Mouse (Mus musculus): ENCODE data around the gene Tas1r3. TPM values are rescaled to one million over a fixed set of nuclear protein-coding genes. Genes with fewer than 3 reads are reported as not detected.

Tas1r3 gene
- total and polyA plus RNA-seq, 3 experiments, result 0.13 to 0.35 (median 0.16) TPM

DNA sequence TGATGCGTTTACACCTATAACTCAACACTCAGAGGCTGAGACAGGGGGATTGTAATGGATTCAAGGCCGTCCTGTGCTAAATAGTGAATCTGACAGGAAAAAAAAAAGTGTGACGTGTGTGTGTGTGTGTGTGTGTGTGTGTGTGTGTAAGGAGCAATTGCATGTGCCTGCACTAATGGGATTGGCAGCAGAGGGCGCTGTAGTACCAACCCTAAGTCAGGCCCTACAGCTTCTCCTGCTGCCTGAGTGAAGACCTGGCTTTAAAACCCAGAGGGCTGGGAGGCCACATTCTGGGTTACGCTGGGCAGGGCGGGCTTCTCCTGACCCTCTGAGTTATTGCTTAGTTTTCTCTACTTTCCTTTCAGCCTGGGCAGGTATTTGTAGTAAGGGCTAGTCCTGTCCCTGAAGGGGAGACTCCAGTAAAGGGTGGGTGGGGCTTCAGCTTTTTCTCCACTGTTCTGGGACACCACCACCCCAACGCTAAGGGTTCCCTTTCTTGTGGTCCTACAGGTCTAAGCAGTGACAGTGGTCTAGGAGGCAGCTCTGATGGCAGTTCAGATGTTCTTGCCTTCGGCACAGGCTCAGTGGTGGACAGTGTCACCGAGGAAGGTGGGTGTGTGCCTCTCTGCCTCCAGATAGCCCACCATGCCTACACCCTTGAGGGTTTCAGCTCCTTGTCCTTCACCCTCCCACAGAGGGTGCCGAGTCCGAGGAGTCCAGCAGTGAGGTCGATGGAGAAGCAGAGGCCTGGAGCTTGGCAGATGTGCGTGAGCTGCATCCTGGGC, 41.3 kb upstream of the Tas1r3 start:
- peak; percentile 4 to 19 for DNase-seq
- Histone ChIP-seq H3K79me2 (replicated peaks; ENCODE audit: control insufficient read depth, insufficient read depth, low read length) (no peaks in the 10 kb centered on the region), H3K36me3 (ENCODE audit: control insufficient read depth, insufficient read depth, low read length) (peaks cover 2% of the 10 kb centered on the region; the same call in 1 of the 2 replicates), H3K27ac (no peak overlapping the region), H3K4me1 (ENCODE audit: control insufficient read depth, insufficient read depth, low read length) (peaks cover 5% of the 10 kb centered on the region; the same call in 1 of the 2 replicates), H3K4me3 (no peak overlapping the region), H3K9ac (ENCODE audit: low read depth, low read length) (no peak overlapping the region), H3K27me3 (ENCODE audit: control insufficient read depth, insufficient read depth, low read length) (no peaks in the 10 kb centered on the region)
- intact Hi-C loops (cut with DNase I), result no loop called here
- no peak for TF ChIP-seq POLR2A (IDR thresholded peaks at IDR 0.05; ENCODE audit: insufficient read depth, low read depth, low read length)
- TF ChIP-seq EP300 (IDR thresholded peaks at IDR 0.05; ENCODE audit: insufficient read depth, low read depth, low read length), result no peak
- TF ChIP-seq CTCF (IDR thresholded peaks at IDR 0.05), result peak; percentile 34
- WGBS, result 92% methylated on average over 13 of the region's 13 CpGs

DNA sequence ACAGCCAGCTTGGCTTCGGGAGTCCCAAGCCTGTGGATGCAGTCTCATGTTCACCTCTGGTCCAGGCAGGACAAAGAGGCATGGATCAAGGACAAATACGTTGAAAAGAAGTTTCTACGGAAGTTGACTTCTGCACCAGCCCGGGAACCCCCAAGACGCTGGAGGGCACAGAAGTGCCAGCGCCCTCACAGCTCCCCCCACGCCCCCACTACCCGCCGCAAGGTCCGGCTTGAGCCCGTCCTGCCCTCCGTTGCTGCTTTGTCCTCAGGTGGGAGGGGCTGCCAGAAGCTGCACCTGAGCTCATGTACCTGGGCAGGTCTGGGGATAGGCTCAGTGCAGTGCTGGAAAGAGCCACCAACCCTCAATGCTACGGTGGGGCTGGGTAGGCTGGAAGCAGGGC, 40.1 kb upstream of the Tas1r3 start:
- no peak for TF ChIP-seq CTCF (IDR thresholded peaks at IDR 0.05)
- TF ChIP-seq EP300 (IDR thresholded peaks at IDR 0.05; ENCODE audit: insufficient read depth, low read depth, low read length), result no peak
- no peak for TF ChIP-seq POLR2A (IDR thresholded peaks at IDR 0.05; ENCODE audit: insufficient read depth, low read depth, low read length)
- intact Hi-C loops (cut with DNase I), result no loop called here
- Histone ChIP-seq H3K4me3 (no peak overlapping the region), H3K4me1 (ENCODE audit: control insufficient read depth, insufficient read depth, low read length) (peaks cover 5% of the 10 kb centered on the region; the same call in 1 of the 2 replicates), H3K79me2 (replicated peaks; ENCODE audit: control insufficient read depth, insufficient read depth, low read length) (no peaks in the 10 kb centered on the region), H3K36me3 (ENCODE audit: control insufficient read depth, insufficient read depth, low read length) (peaks cover 2% of the 10 kb centered on the region; the same call in 1 of the 2 replicates), H3K27ac (no peak overlapping the region), H3K27me3 (ENCODE audit: control insufficient read depth, insufficient read depth, low read length) (no peaks in the 10 kb centered on the region), H3K9ac (ENCODE audit: low read depth, low read length) (no peak overlapping the region)
- 98% methylated on average over 13 of the region's 13 CpGs for WGBS
- no peak for DNase-seq

DNA sequence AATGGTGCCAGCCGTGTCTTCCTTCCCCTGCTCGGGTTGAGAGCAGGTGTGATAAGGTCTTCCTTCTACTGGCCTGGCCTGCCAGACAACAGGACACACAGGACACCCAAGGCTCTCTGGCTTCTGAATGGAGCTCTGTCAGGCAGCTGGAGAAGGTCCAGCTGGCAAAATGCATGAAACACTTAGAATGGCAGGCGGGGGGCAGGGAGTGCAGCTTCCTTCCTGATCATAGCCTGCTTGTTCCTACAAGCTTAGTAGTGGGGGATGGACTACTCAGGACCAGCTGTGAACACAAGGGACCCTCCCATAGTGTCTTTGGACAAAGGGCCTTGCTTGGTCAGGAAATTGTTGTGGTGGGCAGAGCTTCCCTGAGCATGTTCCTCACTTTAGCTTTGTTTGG, 38.0 kb upstream of the Tas1r3 start:
- H3K9ac ChIP-seq (ENCODE audit: low read depth, low read length), result no peak overlapping the region
- peaks cover 2% of the 10 kb centered on the region; the same call in 1 of the 2 replicates for H3K36me3 ChIP-seq (ENCODE audit: control insufficient read depth, insufficient read depth, low read length)
- H3K4me1 ChIP-seq (ENCODE audit: control insufficient read depth, insufficient read depth, low read length), result peaks cover 5% of the 10 kb centered on the region; the same call in 1 of the 2 replicates
- WGBS, result 7% methylated on average over 3 of the region's 3 CpGs
- H3K4me3 ChIP-seq, result no peak overlapping the region
- TF ChIP-seq EP300 (IDR thresholded peaks at IDR 0.05; ENCODE audit: insufficient read depth, low read depth, low read length), result 0 out of 2 replicates have a peak, but pooled peaks have one; percentile 38
- TF ChIP-seq POLR2A (IDR thresholded peaks at IDR 0.05; ENCODE audit: insufficient read depth, low read depth, low read length), result no peak
- H3K27me3 ChIP-seq (ENCODE audit: control insufficient read depth, insufficient read depth, low read length), result no peaks in the 10 kb centered on the region
- DNase-seq, result peak; percentile 47 to 58
- intact Hi-C loops (cut with DNase I), result no loop called here
- no peaks in the 10 kb centered on the region for H3K79me2 ChIP-seq (replicated peaks; ENCODE audit: control insufficient read depth, insufficient read depth, low read length)
- no peak overlapping the region for H3K27ac ChIP-seq

DNA sequence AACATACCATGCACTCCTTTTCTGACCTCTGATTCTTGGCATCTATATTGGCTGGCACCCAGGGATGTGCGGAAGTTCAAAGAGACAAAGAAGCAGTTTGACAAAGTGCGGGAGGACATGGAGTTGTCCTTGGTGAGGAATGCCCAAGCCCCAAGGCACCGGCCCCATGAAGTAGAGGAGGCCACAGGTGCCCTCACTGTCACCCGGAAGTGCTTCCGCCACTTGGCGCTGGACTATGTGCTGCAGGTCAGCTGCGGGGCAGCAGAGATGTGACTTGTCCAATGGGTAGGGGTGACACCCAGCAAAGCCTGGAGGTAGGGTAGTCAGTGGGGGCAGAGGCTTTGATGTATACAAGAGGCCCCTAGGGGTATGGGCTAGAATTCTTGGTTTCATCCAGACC, 36.2 kb upstream of the Tas1r3 start:
- Histone ChIP-seq H3K79me2 (replicated peaks; ENCODE audit: control insufficient read depth, insufficient read depth, low read length) (no peaks in the 10 kb centered on the region), H3K9ac (ENCODE audit: low read depth, low read length) (no peak overlapping the region), H3K36me3 (ENCODE audit: control insufficient read depth, insufficient read depth, low read length) (peaks cover 5% of the 10 kb centered on the region), H3K27ac (no peak overlapping the region), H3K4me3 (no peak overlapping the region), H3K27me3 (ENCODE audit: control insufficient read depth, insufficient read depth, low read length) (no peaks in the 10 kb centered on the region), H3K4me1 (ENCODE audit: control insufficient read depth, insufficient read depth, low read length) (peaks cover 19% of the 10 kb centered on the region)
- peak in 1 of 2 experiments; percentile 2 for DNase-seq
- intact Hi-C loops (cut with DNase I), result no loop called here
- TF ChIP-seq POLR2A (IDR thresholded peaks at IDR 0.05; ENCODE audit: insufficient read depth, low read depth, low read length) (no peak), CTCF (IDR thresholded peaks at IDR 0.05) (no peak), EP300 (IDR thresholded peaks at IDR 0.05; ENCODE audit: insufficient read depth, low read depth, low read length) (no peak)
- 90% methylated on average over 7 of the region's 7 CpGs for WGBS

DNA sequence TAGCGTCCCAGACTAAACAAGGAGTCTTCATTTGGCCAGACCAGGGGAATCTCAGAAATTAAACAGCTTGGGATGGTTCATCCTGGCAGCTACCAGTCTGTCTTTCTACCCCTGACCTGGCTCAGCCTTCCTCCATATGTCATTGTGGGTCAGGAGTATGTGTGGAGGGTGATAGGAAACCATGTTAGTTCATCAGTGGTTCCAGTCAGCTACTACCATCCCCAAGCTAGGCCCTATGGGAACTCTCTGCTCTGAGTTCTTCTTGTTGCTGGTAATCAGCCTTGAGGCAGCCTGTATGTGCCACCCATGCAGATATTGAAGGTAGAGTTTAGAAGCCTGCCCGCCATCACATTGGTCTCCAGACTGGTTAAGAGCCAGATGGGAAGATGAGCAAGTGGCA, 35.2 kb upstream of the Tas1r3 start:
- no peak for DNase-seq
- no peak overlapping the region for H3K9ac ChIP-seq (ENCODE audit: low read depth, low read length)
- TF ChIP-seq EP300 (IDR thresholded peaks at IDR 0.05; ENCODE audit: insufficient read depth, low read depth, low read length), result no peak
- TF ChIP-seq CTCF (IDR thresholded peaks at IDR 0.05), result no peak
- TF ChIP-seq POLR2A (IDR thresholded peaks at IDR 0.05; ENCODE audit: insufficient read depth, low read depth, low read length), result no peak
- H3K27ac ChIP-seq, result no peak overlapping the region
- 100% methylated on average over 2 of the region's 2 CpGs for WGBS
- no peaks in the 10 kb centered on the region for H3K27me3 ChIP-seq (ENCODE audit: control insufficient read depth, insufficient read depth, low read length)
- H3K4me1 ChIP-seq (ENCODE audit: control insufficient read depth, insufficient read depth, low read length), result peaks cover 25% of the 10 kb centered on the region
- intact Hi-C loops (cut with DNase I), result no loop called here
- peaks cover 5% of the 10 kb centered on the region for H3K36me3 ChIP-seq (ENCODE audit: control insufficient read depth, insufficient read depth, low read length)
- H3K4me3 ChIP-seq, result no peak overlapping the region
- 0 out of 2 replicates have a peak, but pooled peaks cover under 1% of the 10 kb centered on the region for H3K79me2 ChIP-seq (replicated peaks; ENCODE audit: control insufficient read depth, insufficient read depth, low read length)

DNA sequence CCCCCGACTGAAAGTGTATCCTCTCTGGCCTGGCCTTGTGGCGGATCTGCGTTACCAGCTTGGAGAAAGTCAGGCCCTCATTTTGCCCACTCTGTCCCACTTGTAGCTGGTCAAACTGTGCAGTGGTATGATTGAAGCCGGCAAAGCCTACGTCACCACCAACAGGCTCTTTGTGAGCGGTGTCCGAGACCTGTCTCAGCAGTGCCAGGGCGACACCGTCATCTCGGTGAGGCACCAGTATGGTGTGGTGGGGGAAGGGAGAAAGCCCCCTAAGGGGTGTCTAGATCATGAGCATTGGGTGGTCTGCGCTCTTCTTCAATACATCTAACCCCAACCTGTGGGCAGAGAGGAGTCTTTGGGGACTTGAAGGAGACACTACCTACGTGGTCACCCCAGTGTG, 33.3 kb upstream of the Tas1r3 start:
- WGBS, result 97% methylated on average over 12 of the region's 12 CpGs
- Histone ChIP-seq H3K4me1 (ENCODE audit: control insufficient read depth, insufficient read depth, low read length) (peaks cover 28% of the 10 kb centered on the region), H3K27ac (no peak overlapping the region), H3K79me2 (replicated peaks; ENCODE audit: control insufficient read depth, insufficient read depth, low read length) (peaks cover 8% of the 10 kb centered on the region; the same call in 1 of the 2 replicates), H3K9ac (ENCODE audit: low read depth, low read length) (no peak overlapping the region), H3K36me3 (ENCODE audit: control insufficient read depth, insufficient read depth, low read length) (peaks cover 5% of the 10 kb centered on the region), H3K27me3 (ENCODE audit: control insufficient read depth, insufficient read depth, low read length) (no peaks in the 10 kb centered on the region), H3K4me3 (no peak overlapping the region)
- TF ChIP-seq EP300 (IDR thresholded peaks at IDR 0.05; ENCODE audit: insufficient read depth, low read depth, low read length) (no peak), POLR2A (IDR thresholded peaks at IDR 0.05; ENCODE audit: insufficient read depth, low read depth, low read length) (no peak), CTCF (IDR thresholded peaks at IDR 0.05) (no peak)
- DNase-seq, result peak in 1 of 2 experiments; percentile 13
- intact Hi-C loops (cut with DNase I), result no loop called here
